Mouse (Mus musculus) cerebellum, postnatal 36 days (tissue): Measurements from ENCODE around the gene Bsn.
A peak's percentile ranks its signal among the peaks of the same experiment; 100 is the strongest.

ENCODE experiments used
- DNase-seq, 2 experiments: peaks; one replicate each; pipeline ENCODE4 v3.0.0; 2021 to 2022; ENCODE audit warnings: mixed read lengths in 2 of 2

Bsn gene

GRCm38 (mm10) chr9:108196920-108197677 is 6.9 kb upstream of the Bsn start:
- DNase-seq, result no peak

DNA sequence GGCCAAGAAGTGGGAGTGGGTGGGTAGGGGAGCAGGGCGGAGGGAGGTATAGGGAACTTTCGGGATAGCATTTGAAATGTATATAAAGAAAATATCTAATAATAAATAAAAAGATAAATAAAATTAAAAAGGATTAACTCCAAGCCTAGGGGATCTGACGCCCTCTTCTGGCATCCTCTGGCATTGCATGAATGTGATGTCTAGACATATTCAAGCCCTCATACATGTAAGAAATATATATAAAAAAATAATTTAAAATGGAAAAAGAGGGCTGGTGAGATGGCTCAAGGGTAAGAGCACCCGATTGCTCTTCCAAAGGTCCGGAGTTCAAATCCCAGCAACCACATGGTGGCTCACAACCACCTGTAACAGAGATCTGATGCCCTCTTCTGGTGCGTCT is 6.0 kb upstream of the Bsn start:
- DNase-seq, result peak; percentile 41 to 48

GRCm38 (mm10) chr9:108189488-108189786 is 747 bp downstream of the Bsn start:
- no peak for DNase-seq

GRCm38 (mm10) chr9:108189023-108189422 is 1.2 kb downstream of the Bsn start:
- DNase-seq, result no peak

GRCm38 (mm10) chr9:108188511-108188910 is 1.7 kb downstream of the Bsn start:
- peak in 1 of 2 experiments; percentile 47 for DNase-seq

GRCm38 (mm10) chr9:108187616-108188015 is 2.6 kb downstream of the Bsn start:
- no peak for DNase-seq

- DNase-seq, result no peak
Measured at GRCm38 (mm10) chr9:108185786-108186185, 4.4 kb downstream of the Bsn start.

DNA sequence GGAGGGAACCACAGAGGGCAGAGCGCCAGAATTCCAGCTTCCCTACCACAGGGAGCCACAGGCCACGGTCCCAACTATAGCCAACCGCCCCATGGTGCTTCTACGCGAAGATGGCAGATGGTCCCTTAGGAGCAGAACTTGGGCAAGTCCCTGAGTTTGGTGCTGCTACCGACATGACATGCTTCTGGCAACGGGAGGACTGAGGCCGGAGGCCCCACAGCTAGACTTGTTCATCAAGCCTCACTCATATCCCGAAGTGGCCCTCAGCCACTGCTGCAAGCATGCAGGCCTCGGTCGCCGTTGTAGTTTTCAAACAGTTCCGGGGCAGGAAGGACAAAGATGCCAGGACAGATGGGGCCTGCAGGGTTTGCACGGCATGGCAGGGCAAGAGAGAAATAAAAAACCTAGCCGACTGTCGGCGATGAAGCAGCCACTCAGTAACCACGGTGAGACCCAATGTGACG is 6.6 kb downstream of the Bsn start:
- peak; percentile 55 to 61 for DNase-seq

- DNase-seq, result peak; percentile 53 to 58
Measured at GRCm38 (mm10) chr9:108182806-108183506, 7.2 kb downstream of the Bsn start.

GRCm38 (mm10) chr9:108178391-108178790 is 11.8 kb downstream of the Bsn start:
- no peak for DNase-seq

GRCm38 (mm10) chr9:108175116-108175838 is 14.9 kb downstream of the Bsn start:
- DNase-seq, result peak in 1 of 2 experiments; percentile 47

DNA sequence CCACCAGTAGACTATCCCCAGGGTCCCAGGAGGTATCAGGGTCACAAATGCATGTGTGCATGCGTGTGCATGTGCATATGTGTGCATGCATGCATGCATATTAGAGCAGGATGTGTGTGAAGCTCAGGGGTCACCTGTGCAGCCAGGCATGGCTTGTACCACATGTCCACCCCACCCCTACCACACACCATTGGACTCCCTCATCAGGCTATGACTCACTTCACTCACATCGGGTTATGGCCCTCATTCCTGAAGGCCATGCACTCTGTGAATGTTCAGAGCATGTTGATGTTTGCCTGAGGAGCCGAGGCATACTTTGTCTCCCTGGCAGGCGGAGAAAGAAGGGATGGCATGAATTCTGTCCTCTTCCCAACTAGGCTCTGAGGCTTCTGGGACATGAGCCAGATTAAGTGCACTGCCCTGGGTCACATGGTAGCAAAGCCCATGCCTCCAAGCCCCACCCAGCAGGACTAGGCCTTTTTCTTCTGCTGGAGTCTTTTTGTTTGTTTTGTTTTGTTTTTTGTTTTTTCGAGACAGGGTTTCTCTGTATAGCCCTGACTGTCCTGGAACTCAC is 17.3 kb downstream of the Bsn start:
- DNase-seq, result peak in 1 of 2 experiments; percentile 24

DNA sequence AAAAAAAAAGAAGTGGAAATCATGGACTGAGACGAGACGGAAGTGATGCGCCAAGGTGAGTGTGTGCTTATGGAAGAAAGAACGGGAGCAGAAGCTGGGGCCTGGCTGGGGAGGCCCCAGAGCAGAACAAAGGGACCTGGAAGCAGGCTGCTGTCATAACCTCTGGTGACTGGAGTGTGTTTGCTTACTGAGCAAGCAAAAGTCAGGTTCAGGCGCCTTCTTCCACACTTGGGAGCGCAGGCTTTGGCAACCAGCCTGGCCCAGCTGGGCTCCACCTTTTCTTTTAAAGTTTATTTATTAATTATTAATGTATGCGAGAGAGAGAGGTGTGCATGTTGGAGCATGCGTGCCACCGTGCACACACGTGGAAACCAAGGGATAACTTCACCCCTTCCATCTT is 20.4 kb downstream of the Bsn start:
- DNase-seq, result no peak

DNA sequence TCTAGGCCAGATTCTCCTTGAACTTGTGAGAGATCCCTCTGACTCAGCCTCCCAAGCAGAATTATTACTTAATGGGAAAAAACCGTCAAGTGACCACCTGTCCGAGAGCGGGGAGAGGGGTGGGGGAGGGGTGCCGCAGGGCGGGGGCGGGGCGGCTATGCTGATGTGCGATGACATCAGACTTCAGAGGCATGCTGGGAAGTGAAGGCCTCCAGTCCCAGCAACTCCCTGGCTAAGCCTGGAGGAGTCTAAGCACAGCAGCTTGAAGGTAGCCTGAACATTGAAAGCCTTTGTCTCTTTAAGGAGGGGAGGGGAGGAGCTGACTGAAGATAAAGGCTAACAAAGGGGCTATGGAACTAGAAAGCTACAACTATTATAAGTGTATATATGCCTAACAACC is 25.0 kb downstream of the Bsn start:
- no peak for DNase-seq

GRCm38 (mm10) chr9:108163646-108164284 is 26.4 kb downstream of the Bsn start:
- DNase-seq, result no peak

DNA sequence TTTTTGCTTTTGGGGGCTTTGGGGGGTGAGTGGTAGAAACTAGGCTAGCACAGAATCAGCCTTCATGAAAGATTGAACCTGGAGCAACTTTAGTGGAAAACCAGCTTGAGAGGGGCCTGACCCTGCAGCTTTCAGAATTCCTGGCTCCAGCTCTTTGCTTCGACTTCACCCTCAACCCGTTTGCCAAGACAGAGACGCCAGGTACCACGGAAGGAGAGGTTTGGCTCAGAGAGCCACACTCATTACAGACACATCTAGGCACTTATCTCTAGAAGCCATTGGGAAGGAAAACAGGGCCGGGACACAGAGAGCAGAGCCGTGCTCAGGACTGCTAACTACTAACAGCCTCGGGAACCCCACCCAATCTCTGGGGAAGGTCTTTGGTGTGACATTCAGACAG is 32.3 kb downstream of the Bsn start:
- DNase-seq, result peak; percentile 58 to 64

DNA sequence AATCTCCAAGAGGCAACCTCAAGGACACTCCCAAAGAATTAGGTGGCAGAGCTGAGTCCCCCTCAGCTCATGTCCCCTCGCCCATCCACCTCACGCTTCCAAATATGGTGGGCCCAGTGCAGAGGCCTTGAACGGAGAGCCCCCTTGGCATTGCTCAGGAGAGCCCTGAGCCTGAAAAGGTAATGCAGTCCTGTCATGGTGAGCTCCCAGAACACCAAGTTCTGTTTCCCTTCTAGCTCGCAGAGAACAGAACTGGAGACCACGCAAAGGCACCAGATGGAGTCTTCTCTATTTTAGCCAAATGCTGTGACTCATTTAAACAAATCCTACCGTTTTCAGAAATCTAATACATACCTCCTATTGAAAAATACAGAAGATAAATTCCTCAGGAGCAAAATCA is 32.7 kb downstream of the Bsn start:
- DNase-seq, result peak in 1 of 2 experiments; percentile 69

DNA sequence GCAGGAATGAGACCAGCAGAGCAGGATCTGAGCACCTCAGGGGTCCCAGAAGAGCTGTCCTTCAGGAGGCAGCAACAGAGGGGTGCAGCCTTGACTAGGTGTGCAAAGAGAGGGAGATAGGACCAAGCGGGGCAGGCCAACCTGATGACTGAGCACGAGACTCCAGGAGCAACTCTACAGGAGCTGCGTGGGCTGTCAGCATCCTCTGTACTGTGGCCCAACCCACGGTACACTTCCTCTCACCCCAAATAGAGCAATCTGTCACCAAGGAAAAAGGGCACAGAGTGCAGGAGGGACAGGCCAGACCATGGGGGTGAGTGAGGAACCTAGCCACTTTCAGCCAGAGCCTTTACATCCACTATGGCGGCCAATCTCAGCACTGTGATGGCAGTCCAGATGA is 33.4 kb downstream of the Bsn start:
- DNase-seq, result peak; percentile 63 to 75

DNA sequence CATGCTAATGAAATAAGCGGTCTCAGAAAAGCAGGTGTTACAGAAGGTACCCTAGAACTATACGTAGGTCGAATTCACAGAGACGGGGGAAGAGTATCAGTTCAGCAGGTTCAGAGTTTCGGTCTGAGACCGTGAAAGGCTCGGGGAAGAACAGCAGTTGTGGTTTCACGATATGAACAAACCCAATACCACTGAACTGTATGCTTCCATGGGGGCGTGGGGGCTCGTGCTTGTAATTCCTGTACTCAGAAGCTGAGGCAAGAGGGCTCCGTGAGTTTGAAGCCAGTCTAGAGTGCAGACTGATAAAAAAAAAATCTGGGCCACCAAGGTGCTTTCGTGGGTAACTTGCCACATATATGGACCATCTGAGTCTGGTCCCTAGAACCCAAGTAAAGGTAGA is 35.4 kb downstream of the Bsn start:
- DNase-seq, result no peak

DNA sequence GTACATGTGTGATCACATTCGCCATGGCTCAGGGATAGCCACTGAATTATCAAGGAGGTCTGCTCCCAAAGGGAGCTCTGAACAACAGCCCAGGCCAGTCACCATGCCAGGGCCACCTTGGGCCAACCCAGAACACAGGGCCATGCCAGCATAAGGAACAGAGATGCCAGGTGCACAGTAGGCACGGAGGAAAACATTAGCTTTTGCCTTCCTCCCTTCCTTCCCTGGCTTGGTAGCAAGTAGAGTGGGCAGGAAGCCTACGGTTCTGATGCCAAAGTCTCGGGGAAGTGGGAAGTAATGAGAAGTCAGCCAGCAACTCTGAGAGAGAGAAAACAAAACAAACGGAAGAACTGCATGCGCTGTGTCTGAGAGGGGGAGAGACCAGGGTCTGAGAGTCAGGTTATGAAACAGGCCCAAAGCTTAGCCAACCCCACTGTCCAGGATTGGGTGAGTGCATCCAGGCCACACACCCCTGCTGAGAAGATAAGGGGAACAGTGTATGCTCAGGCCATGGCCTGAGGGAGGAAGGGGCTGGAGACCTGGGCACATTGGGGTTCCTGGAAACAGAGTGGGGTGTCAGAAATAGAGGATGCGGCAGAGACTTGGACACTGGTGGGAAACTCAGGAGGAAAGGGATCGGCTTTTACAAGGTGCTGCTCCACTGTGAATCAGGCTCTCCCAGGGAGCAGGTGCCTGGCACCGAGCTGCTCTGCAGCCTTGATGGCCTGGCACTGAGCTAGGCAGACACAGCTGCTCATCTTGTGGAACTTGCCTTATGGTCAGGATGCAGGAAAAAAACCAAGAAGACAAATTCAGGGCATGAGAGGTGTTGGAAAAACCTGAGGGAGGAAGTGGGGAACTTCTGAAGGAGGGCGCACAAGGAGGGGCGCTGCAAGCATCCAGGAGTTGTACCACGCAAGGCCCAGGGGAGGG is 36.4 kb downstream of the Bsn start:
- DNase-seq, result peak; percentile 92 to 95

DNA sequence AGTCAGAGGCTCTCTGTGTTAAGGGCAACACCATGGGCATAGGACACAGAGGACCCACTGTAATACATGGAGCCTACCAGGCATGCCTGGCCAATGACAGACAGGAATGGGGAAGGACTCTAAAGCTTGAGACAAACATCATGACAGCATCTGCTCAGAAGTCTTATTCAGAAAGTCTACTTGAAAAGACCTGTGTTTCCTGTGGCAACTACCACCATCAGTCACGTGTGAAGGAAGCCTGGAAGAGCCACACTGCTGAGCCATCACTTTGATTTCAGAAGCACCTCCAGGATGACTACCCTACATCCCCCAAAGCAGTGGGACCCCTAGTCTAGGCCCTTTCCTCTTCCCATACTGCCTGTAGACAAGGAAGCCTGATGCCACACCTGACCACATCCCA is 39.7 kb downstream of the Bsn start:
- DNase-seq, result no peak

DNA sequence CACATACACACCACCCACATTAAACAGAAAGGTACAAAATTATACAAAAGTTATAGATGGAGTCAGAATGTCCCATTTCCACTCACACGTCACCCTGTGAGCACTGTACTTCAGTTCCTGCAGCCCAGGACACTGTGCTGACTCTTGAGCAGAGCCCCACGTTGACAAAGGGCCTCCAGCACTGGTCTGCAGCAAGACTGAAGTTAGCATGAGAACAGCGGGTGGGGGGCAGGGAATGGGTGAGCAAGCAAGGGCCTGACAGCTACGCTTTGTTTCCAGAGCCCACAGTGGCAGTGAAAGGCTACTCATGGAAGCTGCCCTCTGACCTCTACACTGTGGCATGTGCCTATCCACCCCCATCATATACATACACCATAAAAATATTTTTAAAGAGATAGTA is 40.4 kb downstream of the Bsn start:
- DNase-seq, result no peak
